Mouse (Mus musculus) CH12.LX (cell line): ENCODE measurements around the gene Eea1. TPM values are rescaled to one million over a fixed set of nuclear protein-coding genes. Genes with fewer than 3 reads are reported as not detected.
"Not testable (repeated sequence)": the region's sequence is repeated elsewhere in the genome, so short reads cannot be mapped to it uniquely, and the experiment has no call there.

Experiments used
- DNase-seq: peaks from one replicate; pipeline ENCODE4 v3.0.0-alpha.2; 2013; ENCODE audit errors: extremely low read depth
- H3K27ac ChIP-seq: 2 replicates; pipeline ENCODE4 v1.5.1; 2012; ENCODE audit warnings: low read depth, mild to moderate bottlenecking, control low read depth, moderate library complexity; ENCODE audit not compliant: insufficient read depth
- H3K27me3 ChIP-seq: replicated peaks from 2 replicates; pipeline ENCODE3; 2012; ENCODE audit warnings: inconsistent platforms
- H3K36me3 ChIP-seq, 2 experiments: replicated peaks in 1 of 2; 2 replicates each; pipeline versions ENCODE3 to v1.6.1; 2012; ENCODE audit warnings: inconsistent platforms in 1 of 2, low read length in 1 of 2, mild to moderate bottlenecking in 1 of 2, mixed read lengths in 1 of 2, moderate library complexity in 1 of 2; ENCODE audit not compliant: control insufficient read depth in 1 of 2, insufficient read depth in 1 of 2
- H3K4me1 ChIP-seq, 2 experiments: 2 replicates each; pipeline ENCODE4 v1.6.1; 2012; ENCODE audit warnings: inconsistent platforms in 1 of 2, moderate library complexity in 1 of 2; ENCODE audit not compliant: insufficient read depth in 2 of 2, control insufficient read depth in 1 of 2
- H3K4me2 ChIP-seq: 2 replicates; pipeline ENCODE4 v1.6.1; 2012; ENCODE audit warnings: low read depth, mild to moderate bottlenecking, control low read depth; ENCODE audit not compliant: poor library complexity, insufficient read depth, severe bottlenecking
- H3K4me3 ChIP-seq, 3 experiments: fragments of 150-350 bp in 1 of 3; sonication (generic) in 1 of 3; replicated peaks in 1 of 3; 2 replicates each; pipeline versions ENCODE3 to v1.5.1; 2011 to 2012; ENCODE audit warnings: low read depth in 2 of 3, low read length in 2 of 3, mild to moderate bottlenecking in 2 of 3, moderate library complexity in 2 of 3, control low read depth in 1 of 3, improper control_type of control experiment in 1 of 3, inconsistent platforms in 1 of 3, mixed read lengths in 1 of 3; ENCODE audit not compliant: poor library complexity in 1 of 3
- H3K79me2 ChIP-seq: replicated peaks from 2 replicates; pipeline ENCODE4 v1.6.1; 2012; ENCODE audit warnings: mild to moderate bottlenecking, moderate library complexity; ENCODE audit not compliant: control insufficient read depth, poor library complexity, insufficient read depth, severe bottlenecking; ENCODE audit errors: extremely low read depth
- H3K9ac ChIP-seq: 2 replicates; pipeline ENCODE4 v1.6.1; 2012; ENCODE audit warnings: low read depth, mild to moderate bottlenecking, control low read depth, moderate library complexity; ENCODE audit not compliant: insufficient read depth
- H3K9me3 ChIP-seq: replicated peaks from 2 replicates; pipeline ENCODE3; 2012; ENCODE audit warnings: low read length, inconsistent platforms, mixed read lengths
- EP300 ChIP-seq: IDR thresholded peaks from 2 replicates; pipeline ENCODE4 v1.6.1; 2011; ENCODE audit warnings: low read length, improper control_type of control experiment
- HCFC1 ChIP-seq: IDR thresholded peaks from 2 replicates; pipeline ENCODE4 v1.6.1; 2012; ENCODE audit warnings: low read depth, mild to moderate bottlenecking, inconsistent platforms, low read length, improper control_type of control experiment
- KAT2A ChIP-seq: IDR thresholded peaks from 2 replicates; pipeline ENCODE4 v1.6.1; 2012; ENCODE audit warnings: low read length, improper control_type of control experiment, inconsistent platforms; ENCODE audit not compliant: insufficient replicate concordance
- MAFK ChIP-seq: IDR thresholded peaks from 2 replicates; pipeline ENCODE4 v1.6.1; 2011; ENCODE audit warnings: low read length, improper control_type of control experiment; ENCODE audit not compliant: insufficient replicate concordance
- MAZ ChIP-seq: IDR thresholded peaks from 2 replicates; pipeline ENCODE4 v1.6.1; 2012; ENCODE audit warnings: low read depth, mild to moderate bottlenecking, inconsistent platforms, low read length, improper control_type of control experiment, moderate library complexity
- MEF2A ChIP-seq: IDR thresholded peaks from 2 replicates; pipeline ENCODE4 v1.6.1; 2014; ENCODE audit warnings: low read depth, mild to moderate bottlenecking, inconsistent platforms, low read length, improper control_type of control experiment, borderline replicate concordance
- MXI1 ChIP-seq: IDR thresholded peaks from 2 replicates; pipeline ENCODE4 v1.6.1; 2011; ENCODE audit warnings: mild to moderate bottlenecking, low read depth, low read length, improper control_type of control experiment
- NELFE ChIP-seq: IDR thresholded peaks from 2 replicates; pipeline ENCODE4 v1.6.1; 2011; ENCODE audit warnings: low read depth, low read length, improper control_type of control experiment
- SMC3 ChIP-seq: IDR thresholded peaks from 2 replicates; pipeline ENCODE4 v1.6.1; 2011; ENCODE audit warnings: low read depth, low read length, improper control_type of control experiment
- ZC3H11A ChIP-seq: IDR thresholded peaks from 2 replicates; pipeline ENCODE4 v1.6.1; 2012; ENCODE audit warnings: low read depth, mild to moderate bottlenecking, inconsistent platforms, low read length, improper control_type of control experiment
- ZNF384 ChIP-seq: IDR thresholded peaks from 2 replicates; pipeline ENCODE4 v1.6.1; 2012; ENCODE audit warnings: low read depth, low read length, improper control_type of control experiment, inconsistent platforms
- dilution Hi-C: fragments of 300-500 bp; cut with MboI; formaldehyde crosslinking; loops from 2 replicates; pipeline ENCODE4 v1.14.3; 2020; ENCODE audit warnings: low sequenced_read_pairs; ENCODE audit not compliant: extremely low pct_unique_long_range_greater_than_20kb, extremely low pct_ligation_motif_present
- in situ Hi-C: fragments of 300-500 bp; cut with MboI; formaldehyde crosslinking; loops from 3 replicates; pipeline ENCODE4 v1.14.3; 2019; ENCODE audit warnings: low sequenced_read_pairs, low pct_ligation_motif_present, low pct_unique_long_range_greater_than_20kb, mixed read lengths
- polyA plus RNA-seq: library from polyadenylated mRNA; unstranded; fragments of >175 nt; gene quantifications from 2 replicates; pipeline ENCODE4 v1.2.1, GENCODE M21; 2012; ENCODE audit warnings: low read depth; ENCODE audit not compliant: insufficient read length
- total RNA-seq, 2 experiments: library from RNA; depleted of rRNA; stranded (reverse); fragments of 300-350 nt in 1 of 2; fragments of >200 nt in 1 of 2; gene quantifications; 2 replicates each; pipeline ENCODE4 v1.2.3; 2012 to 2014

Gene Eea1
- total and polyA plus RNA-seq, 3 experiments = 13.3 to 15.7 (median 13.3) TPM

GRCm38 (mm10) chr10:95918716-95919115 is 21.7 kb upstream of the Eea1 start:
- Histone ChIP-seq H3K36me3 (no peaks in the 10 kb centered on the region), H3K4me1 (peaks cover 8 to 26% of the 10 kb centered on the region in 2 experiments), H3K9ac (no peak overlapping the region), H3K9me3 (peaks cover 2% of the 10 kb centered on the region), H3K4me2 (no peak overlapping the region)
- TF ChIP-seq MAZ (no peak), KAT2A (no peak), NELFE (no peak), SMC3 (no peak), ZC3H11A (no peak), MEF2A (no peak), MXI1 (no peak), EP300 (no peak)
- TF ChIP-seq, all 38 proteins: peak for 0
- dilution Hi-C loops (no loop called here), in situ Hi-C loops (loop anchor here (10.0 kb wide), 1 partner anchor 96 kb away; no protein-coding TSS in a partner anchor)
- no peak for DNase-seq
- H3K27ac ChIP-seq = no peak overlapping the region
- H3K27me3 ChIP-seq = no peaks in the 10 kb centered on the region
- no peak overlapping the region for H3K4me3 ChIP-seq
- no peaks in the 10 kb centered on the region for H3K79me2 ChIP-seq

GRCm38 (mm10) chr10:95923263-95924217 is 16.9 kb upstream of the Eea1 start:
- dilution Hi-C loops = no loop called here
- Histone ChIP-seq H3K36me3 (no peaks in the 10 kb centered on the region), H3K27ac (no peak overlapping the region), H3K4me3 (no peak overlapping the region), H3K27me3 (no peaks in the 10 kb centered on the region), H3K4me2 (no peak overlapping the region), H3K9ac (no peak overlapping the region), H3K4me1 (peaks cover 8 to 24% of the 10 kb centered on the region in 2 experiments; a peak in 3 of 4 replicates), H3K9me3 (peaks cover 2% of the 10 kb centered on the region), H3K79me2 (no peaks in the 10 kb centered on the region)
- TF ChIP-seq HCFC1 (no peak), ZNF384 (no peak), MAFK (peak; percentile 92)
- in situ Hi-C loops = no loop called here
- DNase-seq = no peak

- H3K4me3 ChIP-seq, in situ Hi-C loops, H3K79me2 ChIP-seq, H3K9me3 ChIP-seq, H3K27me3 ChIP-seq, H3K27ac ChIP-seq, H3K9ac ChIP-seq, H3K36me3 ChIP-seq, H3K4me2 ChIP-seq, dilution Hi-C loops, DNase-seq: not testable (repeated sequence)
- H3K4me1 ChIP-seq = peaks cover 12 to 32% of the 10 kb centered on the region in 2 experiments
Measured at GRCm38 (mm10) chr10:95933631-95934030, 6.8 kb upstream of the Eea1 start.
